Mouse (Mus musculus): ENCODE results near the gene Syngr2. TPM values are rescaled to one million over a fixed set of nuclear protein-coding genes. Genes with fewer than 3 reads are reported as not detected.

Gene Syngr2
- polyA plus RNA-seq (2014; fragmentation: Nextera tagmentation; extraction: Ambion mirVana): 65.9 and 71.6 TPM in 2 replicates

DNA sequence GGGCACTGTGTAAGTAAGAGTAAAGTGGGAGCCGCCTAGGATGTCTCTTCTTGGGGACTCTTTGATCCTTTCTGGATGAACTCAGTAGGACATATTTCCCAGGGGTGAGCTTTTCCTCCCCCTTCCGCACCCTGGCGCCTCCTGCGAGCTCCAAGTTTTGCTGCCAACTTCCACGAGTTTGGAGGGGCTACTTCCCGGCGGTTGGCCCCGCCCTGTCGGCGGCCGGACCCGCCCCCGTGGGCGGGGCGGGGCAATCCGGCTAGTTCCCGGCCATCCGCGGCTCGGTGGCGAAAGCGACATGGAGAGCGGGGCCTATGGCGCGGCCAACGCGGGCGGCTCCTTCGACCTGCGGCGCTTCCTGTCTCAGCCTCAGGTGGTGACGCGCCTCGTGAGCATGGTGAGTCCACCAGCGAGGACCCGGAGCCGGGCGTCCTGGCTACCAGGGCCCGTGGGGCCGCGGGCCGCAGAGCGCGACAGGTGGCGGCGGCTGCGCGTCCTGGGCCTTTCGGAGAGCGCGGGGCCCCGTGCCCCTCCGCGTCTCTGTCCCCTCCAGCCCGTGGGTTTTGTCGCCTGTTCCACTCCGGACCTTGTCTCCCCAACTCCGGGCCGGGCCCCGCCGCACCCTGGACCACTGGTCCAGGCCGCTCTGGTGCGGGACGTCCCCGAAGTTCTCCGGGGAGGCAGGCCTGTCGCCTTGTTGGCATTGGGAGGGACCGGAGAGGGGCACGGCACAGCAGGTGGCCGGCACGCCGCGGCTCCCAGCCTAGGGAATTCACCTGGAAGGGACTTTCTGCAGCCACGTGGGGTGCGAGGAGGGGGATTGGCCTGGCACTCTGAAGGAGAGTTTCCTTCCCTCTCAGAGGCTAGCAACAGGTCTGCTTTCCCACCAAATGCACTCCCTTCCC is at the start of gene Syngr2, which contains the start of gene Gm20708:
Gene Syngr2 (plus strand): TSS at position 262 of the 905 bp plus-strand sequence.
Gene Gm20708 (plus strand): TSS at position 262 of the 905 bp plus-strand sequence.
- Histone ChIP-seq H3K27ac (ENCODE audit: low read depth) (peak within 1 kb of the TSS; percentile 59), H3K9me3 (ENCODE audit: low read depth, low read length) (no peaks in the 10 kb centered on the region), H3K4me3 (ENCODE audit: low read depth, low read length) (peak within 1 kb of the TSS; percentile 86), H3K27me3 (ENCODE audit: insufficient read depth, low read length) (no peaks in the 10 kb centered on the region), H3K36me3 (ENCODE audit: insufficient read depth) (peaks cover 29% of the 10 kb centered on the region), H3K4me1 (ENCODE audit: insufficient read depth) (peaks cover 9% of the 10 kb centered on the region; the same call in 1 of the 2 replicates), H3K9ac (peak within 1 kb of the TSS; percentile 69), H3K4me2 (peak within 1 kb of the TSS; percentile 99)
- no peak for TF ChIP-seq CTCF (IDR thresholded peaks at IDR 0.05; ENCODE audit: low read depth)
- ATAC-seq (ENCODE audit: insufficient read depth): peak; percentile 78
- WGBS: under 1% methylated on average over 75 of the region's 75 CpGs
- peak; percentile 95 for DNase-seq

DNA sequence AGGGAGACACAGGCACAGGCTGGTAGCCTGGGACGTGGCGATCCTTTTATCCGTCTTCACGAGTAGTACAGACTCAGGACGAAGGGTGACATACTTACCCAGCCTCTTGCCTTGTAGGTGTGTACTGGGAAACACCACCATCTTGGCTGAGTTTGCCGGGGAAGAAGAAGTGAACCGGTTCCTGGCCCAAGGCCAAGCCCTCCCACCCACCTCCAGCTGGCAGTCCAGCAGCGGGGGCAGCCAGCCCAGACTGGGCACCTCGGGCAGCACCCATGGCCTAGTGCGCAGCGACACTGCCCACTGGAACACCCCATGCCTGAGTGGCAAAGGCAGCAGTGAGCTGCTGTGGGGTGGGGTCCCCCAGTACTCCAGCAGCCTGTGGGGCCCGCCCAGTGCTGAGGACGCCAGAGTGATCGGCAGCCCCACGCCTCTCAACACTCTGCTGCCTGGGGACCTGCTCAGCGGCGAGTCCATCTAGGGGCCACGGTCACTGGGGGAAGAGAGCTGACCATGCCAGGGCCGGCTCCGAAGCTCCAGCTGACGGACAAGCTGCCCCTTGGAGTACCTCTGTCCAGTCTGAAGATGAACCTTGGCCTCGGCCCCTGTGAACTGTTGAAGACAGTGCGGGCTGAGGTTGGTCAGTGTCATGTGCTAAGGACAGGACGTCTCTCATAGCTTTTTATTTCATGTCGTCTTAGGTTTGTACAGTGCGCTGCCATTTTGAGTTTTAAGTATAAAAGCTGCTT is 48.9 kb upstream of the Syngr2 start:
- Histone ChIP-seq H3K27ac (ENCODE audit: low read depth) (no peak overlapping the region), H3K9ac (no peak overlapping the region), H3K4me3 (ENCODE audit: low read depth, low read length) (no peak overlapping the region), H3K27me3 (ENCODE audit: insufficient read depth, low read length) (no peaks in the 10 kb centered on the region), H3K4me1 (ENCODE audit: insufficient read depth) (no peaks in the 10 kb centered on the region), H3K9me3 (ENCODE audit: low read depth, low read length) (no peaks in the 10 kb centered on the region), H3K4me2 (no peak overlapping the region), H3K36me3 (ENCODE audit: insufficient read depth) (peaks cover 87% of the 10 kb centered on the region)
- WGBS: 87% methylated on average over 26 of the region's 26 CpGs
- TF ChIP-seq CTCF (IDR thresholded peaks at IDR 0.05; ENCODE audit: low read depth): no peak
- DNase-seq: no peak
- no peak for ATAC-seq (ENCODE audit: insufficient read depth)

DNA sequence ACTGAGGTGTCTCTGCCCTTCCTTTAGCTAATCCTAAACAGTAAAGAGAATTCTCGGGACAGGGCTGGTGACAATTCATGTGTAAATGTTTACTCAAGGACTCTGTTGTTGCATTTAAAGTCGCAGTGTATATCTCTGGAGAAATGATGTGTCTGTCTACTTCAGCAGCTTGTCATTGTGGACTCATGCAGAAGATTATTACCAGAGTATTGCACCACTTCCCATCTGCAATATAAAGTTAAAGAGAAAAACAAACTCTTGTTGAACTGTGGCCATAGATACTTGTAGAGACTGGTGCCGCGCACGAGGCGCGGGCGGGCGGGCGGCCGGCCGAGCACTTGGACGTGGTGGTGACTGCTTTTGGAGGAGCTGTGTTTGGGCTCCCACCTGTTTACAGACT is 47.7 kb upstream of the Syngr2 start:
- ATAC-seq (ENCODE audit: insufficient read depth) (no peak), DNase-seq (no peak)
- 80% methylated on average over 13 of the region's 13 CpGs for WGBS
- H3K27me3 ChIP-seq (ENCODE audit: insufficient read depth, low read length): no peaks in the 10 kb centered on the region
- no peak overlapping the region for H3K9ac ChIP-seq
- H3K4me1 ChIP-seq (ENCODE audit: insufficient read depth): no peaks in the 10 kb centered on the region
- no peak overlapping the region for H3K4me2 ChIP-seq
- no peak for TF ChIP-seq CTCF (IDR thresholded peaks at IDR 0.05; ENCODE audit: low read depth)
- H3K4me3 ChIP-seq (ENCODE audit: low read depth, low read length): no peak overlapping the region
- no peak overlapping the region for H3K27ac ChIP-seq (ENCODE audit: low read depth)
- H3K9me3 ChIP-seq (ENCODE audit: low read depth, low read length): no peaks in the 10 kb centered on the region
- H3K36me3 ChIP-seq (ENCODE audit: insufficient read depth): peaks cover 77% of the 10 kb centered on the region

DNA sequence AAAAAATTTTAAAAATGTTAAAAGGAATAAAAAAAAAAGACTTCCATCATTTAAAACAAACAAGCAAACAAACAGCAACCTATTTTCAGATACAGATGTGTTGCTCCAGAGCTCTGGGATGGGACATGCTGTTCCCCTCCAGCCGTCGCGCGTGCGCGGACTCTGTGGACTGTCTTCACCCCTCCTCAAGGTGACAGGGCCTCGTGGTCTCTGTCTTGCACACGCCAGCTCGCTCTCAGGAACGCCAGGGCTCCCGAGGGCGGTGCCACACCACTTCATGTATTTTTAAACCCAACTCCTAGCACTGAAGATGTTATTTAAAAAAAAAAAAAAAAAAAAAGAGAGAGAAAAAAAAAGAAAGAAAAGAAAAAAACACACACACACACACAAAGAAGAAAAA is 47.2 kb upstream of the Syngr2 start:
- WGBS: 79% methylated on average over 12 of the region's 12 CpGs
- H3K9ac ChIP-seq: no peak overlapping the region
- no peaks in the 10 kb centered on the region for H3K4me1 ChIP-seq (ENCODE audit: insufficient read depth)
- DNase-seq (no peak), ATAC-seq (ENCODE audit: insufficient read depth) (no peak)
- H3K36me3 ChIP-seq (ENCODE audit: insufficient read depth): peaks cover 72% of the 10 kb centered on the region
- H3K27ac ChIP-seq (ENCODE audit: low read depth): no peak overlapping the region
- H3K4me3 ChIP-seq (ENCODE audit: low read depth, low read length): no peak overlapping the region
- H3K4me2 ChIP-seq: no peak overlapping the region
- H3K27me3 ChIP-seq (ENCODE audit: insufficient read depth, low read length): no peaks in the 10 kb centered on the region
- no peak for TF ChIP-seq CTCF (IDR thresholded peaks at IDR 0.05; ENCODE audit: low read depth)
- no peaks in the 10 kb centered on the region for H3K9me3 ChIP-seq (ENCODE audit: low read depth, low read length)

DNA sequence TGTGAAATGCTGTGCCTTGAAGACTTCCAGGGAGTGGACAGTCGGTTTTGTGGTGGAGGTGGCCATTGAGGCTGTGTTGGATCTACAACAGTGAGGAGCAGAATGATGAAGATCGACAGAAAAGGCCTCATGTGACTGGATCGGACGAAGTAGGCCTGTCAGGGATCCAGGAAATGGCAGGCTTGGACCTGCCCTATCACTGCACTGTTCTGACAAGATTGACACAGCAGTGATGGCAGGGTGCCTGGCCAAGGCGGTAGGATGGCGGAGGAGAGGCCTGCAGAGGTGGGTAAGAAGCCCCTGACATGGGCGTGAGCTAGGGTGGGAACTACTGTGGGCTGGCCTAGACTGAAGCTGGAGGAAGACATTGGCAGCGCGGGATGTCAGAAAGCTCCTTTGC is 45.1 kb upstream of the Syngr2 start:
- Histone ChIP-seq H3K36me3 (ENCODE audit: insufficient read depth) (peaks cover 52% of the 10 kb centered on the region), H3K9me3 (ENCODE audit: low read depth, low read length) (no peaks in the 10 kb centered on the region), H3K9ac (no peak overlapping the region), H3K27ac (ENCODE audit: low read depth) (no peak overlapping the region), H3K4me1 (ENCODE audit: insufficient read depth) (no peaks in the 10 kb centered on the region), H3K27me3 (ENCODE audit: insufficient read depth, low read length) (no peaks in the 10 kb centered on the region), H3K4me3 (ENCODE audit: low read depth, low read length) (no peak overlapping the region), H3K4me2 (no peak overlapping the region)
- WGBS: 82% methylated on average over 9 of the region's 9 CpGs
- ATAC-seq (ENCODE audit: insufficient read depth) (no peak), DNase-seq (no peak)
- no peak for TF ChIP-seq CTCF (IDR thresholded peaks at IDR 0.05; ENCODE audit: low read depth)

DNA sequence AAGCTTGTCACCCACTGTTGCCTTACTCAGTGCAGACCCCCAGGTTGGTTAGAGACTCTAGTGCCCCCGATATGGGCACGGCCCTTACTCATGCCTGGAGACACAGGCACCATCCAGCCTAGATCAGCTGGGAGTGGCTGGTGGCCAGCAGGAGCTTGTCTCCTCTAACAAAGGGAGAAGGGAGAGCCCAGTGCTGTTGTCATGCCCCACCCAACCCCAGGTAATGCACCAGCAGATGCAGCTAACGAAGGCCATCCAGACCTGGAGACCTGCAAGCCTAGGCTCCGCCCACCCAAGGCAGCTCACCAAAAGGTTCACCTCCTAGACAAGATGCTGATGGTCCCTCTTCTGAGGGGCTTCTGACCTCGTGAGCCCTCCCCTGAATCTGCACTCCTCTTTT is 44.1 kb upstream of the Syngr2 start:
- Histone ChIP-seq H3K9ac (no peak overlapping the region), H3K4me2 (no peak overlapping the region), H3K36me3 (ENCODE audit: insufficient read depth) (peaks cover 41% of the 10 kb centered on the region), H3K4me3 (ENCODE audit: low read depth, low read length) (no peak overlapping the region), H3K27me3 (ENCODE audit: insufficient read depth, low read length) (no peaks in the 10 kb centered on the region), H3K9me3 (ENCODE audit: low read depth, low read length) (no peaks in the 10 kb centered on the region), H3K27ac (ENCODE audit: low read depth) (no peak overlapping the region), H3K4me1 (ENCODE audit: insufficient read depth) (no peaks in the 10 kb centered on the region)
- no peak for TF ChIP-seq CTCF (IDR thresholded peaks at IDR 0.05; ENCODE audit: low read depth)
- no peak for DNase-seq
- ATAC-seq (ENCODE audit: insufficient read depth): no peak
- 81% methylated on average over 5 of the region's 5 CpGs for whole genome bisulfite sequencing

DNA sequence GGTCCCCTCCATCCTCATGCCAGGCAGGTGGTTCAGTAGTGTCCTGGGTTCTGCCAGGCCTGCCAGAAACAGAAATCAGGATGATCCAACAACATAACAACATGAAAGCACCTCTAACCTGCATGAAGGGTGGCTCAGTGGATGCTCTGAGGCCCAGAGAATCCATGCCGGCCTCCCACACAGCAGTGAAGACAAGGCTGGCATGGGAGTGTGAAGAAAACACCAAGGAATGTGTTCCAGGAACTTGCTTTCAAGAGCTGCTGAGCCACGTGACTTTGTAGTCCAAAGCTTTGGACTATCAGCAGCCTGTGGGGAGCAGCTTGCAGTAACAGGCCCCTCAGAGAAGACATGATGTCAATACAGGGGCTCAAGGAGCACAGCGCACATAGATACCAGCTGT is 43.2 kb upstream of the Syngr2 start:
- Histone ChIP-seq H3K27ac (ENCODE audit: low read depth) (no peak overlapping the region), H3K27me3 (ENCODE audit: insufficient read depth, low read length) (no peaks in the 10 kb centered on the region), H3K4me2 (no peak overlapping the region), H3K4me3 (ENCODE audit: low read depth, low read length) (no peak overlapping the region), H3K4me1 (ENCODE audit: insufficient read depth) (no peaks in the 10 kb centered on the region), H3K36me3 (ENCODE audit: insufficient read depth) (peaks cover 34% of the 10 kb centered on the region), H3K9ac (no peak overlapping the region), H3K9me3 (ENCODE audit: low read depth, low read length) (no peaks in the 10 kb centered on the region)
- no peak for TF ChIP-seq CTCF (IDR thresholded peaks at IDR 0.05; ENCODE audit: low read depth)
- DNase-seq (no peak), ATAC-seq (ENCODE audit: insufficient read depth) (no peak)
- WGBS: 82% methylated on average over 3 of the region's 3 CpGs

All from lung, embryonic 14.5 days (tissue).